Mouse (Mus musculus): ENCODE data around the gene Mapkapk3. TPM values are rescaled to one million over a fixed set of nuclear protein-coding genes. Genes with fewer than 3 reads are reported as not detected.

The Mapkapk3 gene
- polyA plus RNA-seq, 1 experiment from 2014 or later, result 2.8 TPM

DNA sequence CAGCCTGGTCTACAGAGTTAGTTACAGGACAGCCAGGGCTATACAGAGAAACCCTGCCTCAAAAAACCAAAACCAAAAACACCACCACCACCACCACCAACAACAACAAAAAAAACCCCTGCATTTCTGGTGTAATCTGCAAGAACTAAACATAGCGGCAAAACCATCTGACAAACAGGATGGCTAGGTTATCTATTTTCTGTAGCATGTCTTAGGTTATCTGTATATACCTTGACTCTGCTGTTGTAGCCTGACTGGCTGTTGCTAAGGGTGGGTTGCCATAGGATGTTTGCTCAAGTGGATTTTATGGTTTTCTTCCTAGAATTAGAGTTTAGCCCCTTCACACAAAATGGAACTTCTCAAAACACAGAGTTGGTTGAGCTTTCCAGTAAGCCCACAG is 19.9 kb downstream of the Mapkapk3 start:
- Histone ChIP-seq H3K4me1 (replicated peaks) (no peaks in the 10 kb centered on the region; the same call in 1 of the 2 replicates), H3K9ac (no peak overlapping the region), H3K9me3 (no peaks in the 10 kb centered on the region), H3K36me3 (no peaks in the 10 kb centered on the region), H3K27me3 (no peaks in the 10 kb centered on the region), H3K27ac (no peak overlapping the region), H3K4me3 (no peak overlapping the region), H3K4me2 (no peak overlapping the region)
- WGBS, result 97% methylated on average over 1 of the region's 1 CpGs
- no peak for ATAC-seq (ENCODE audit: low FRiP score)

DNA sequence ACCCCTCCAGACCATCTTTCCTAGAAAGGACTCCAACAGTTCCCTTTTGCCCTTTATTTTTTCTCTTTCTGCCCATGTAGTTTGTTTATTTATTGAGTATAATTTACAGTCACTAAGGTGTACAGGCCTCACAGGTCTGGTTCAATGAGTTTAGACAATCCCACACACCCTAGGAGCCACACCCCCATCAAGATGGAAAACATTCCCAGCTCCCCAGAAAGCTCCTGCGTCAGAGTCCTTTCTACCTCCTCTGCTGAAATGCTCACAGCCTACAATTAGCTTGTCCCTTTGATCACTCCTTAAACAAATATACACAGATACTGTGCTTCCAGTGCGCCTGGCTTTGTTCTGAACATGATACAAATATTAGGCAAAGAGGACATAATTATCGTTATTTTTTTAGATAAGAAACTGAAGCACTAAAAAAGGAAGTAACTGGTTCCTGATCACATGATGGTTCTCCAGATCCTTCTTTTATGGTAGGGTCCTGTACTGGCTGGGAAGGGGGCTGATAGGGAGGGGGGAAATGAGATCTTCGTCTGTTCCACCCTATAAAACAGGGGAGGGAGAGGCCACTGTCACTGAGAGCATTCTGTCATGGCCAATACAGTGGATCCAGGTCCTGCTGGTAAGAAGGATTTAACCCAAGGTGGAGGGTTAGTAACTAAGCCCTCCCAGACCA is 21.8 kb downstream of the Mapkapk3 start:
- Histone ChIP-seq H3K4me2 (no peak overlapping the region), H3K9ac (no peak overlapping the region), H3K4me1 (replicated peaks) (no peaks in the 10 kb centered on the region), H3K27me3 (no peaks in the 10 kb centered on the region), H3K36me3 (no peaks in the 10 kb centered on the region), H3K27ac (no peak overlapping the region), H3K4me3 (no peak overlapping the region), H3K9me3 (no peaks in the 10 kb centered on the region)
- no peak for ATAC-seq (ENCODE audit: low FRiP score)
- 56% methylated on average over 4 of the region's 4 CpGs for WGBS

GRCm38 (mm10) chr9:107267028-107267427 is 22.6 kb downstream of the Mapkapk3 start:
- Histone ChIP-seq H3K27me3 (no peaks in the 10 kb centered on the region), H3K4me2 (no peak overlapping the region), H3K27ac (no peak overlapping the region), H3K4me3 (no peak overlapping the region), H3K9me3 (no peaks in the 10 kb centered on the region), H3K4me1 (replicated peaks) (no peaks in the 10 kb centered on the region), H3K36me3 (no peaks in the 10 kb centered on the region), H3K9ac (no peak overlapping the region)
- no peak for ATAC-seq (ENCODE audit: low FRiP score)
- WGBS, result 78% methylated on average over 1 of the region's 1 CpGs

DNA sequence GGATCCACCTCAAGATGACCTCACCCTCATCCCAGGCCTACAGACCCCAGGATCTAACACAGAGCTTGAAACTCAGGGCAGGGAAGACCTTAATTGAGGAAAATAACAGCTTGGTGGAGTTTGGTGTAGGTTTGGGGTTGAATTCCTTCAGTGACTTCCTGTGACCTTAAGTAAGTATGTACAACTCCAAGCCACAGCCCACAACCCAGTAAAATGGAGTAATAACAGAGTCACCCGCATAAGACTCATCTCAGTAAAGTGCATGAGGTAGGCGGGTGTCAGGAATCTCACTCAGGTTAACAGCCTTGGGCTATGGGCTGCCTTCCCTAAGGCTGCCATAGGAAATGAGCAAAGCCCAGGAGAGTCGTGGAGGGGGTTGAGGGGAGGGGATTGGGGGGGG is 24.9 kb downstream of the Mapkapk3 start:
- no peak overlapping the region for H3K27ac ChIP-seq
- H3K27me3 ChIP-seq, result no peaks in the 10 kb centered on the region
- no peak overlapping the region for H3K9ac ChIP-seq
- no peaks in the 10 kb centered on the region for H3K36me3 ChIP-seq
- no peak overlapping the region for H3K4me3 ChIP-seq
- 78% methylated on average over 3 of the region's 3 CpGs for WGBS
- no peak for ATAC-seq (ENCODE audit: low FRiP score)
- no peak overlapping the region for H3K4me2 ChIP-seq
- H3K4me1 ChIP-seq (replicated peaks), result peaks cover 3% of the 10 kb centered on the region; the same call in 1 of the 2 replicates
- no peaks in the 10 kb centered on the region for H3K9me3 ChIP-seq

GRCm38 (mm10) chr9:107263912-107264311 is 25.8 kb downstream of the Mapkapk3 start:
- WGBS, result 92% methylated on average over 5 of the region's 5 CpGs
- H3K27ac ChIP-seq, result no peak overlapping the region
- no peak overlapping the region for H3K4me2 ChIP-seq
- no peaks in the 10 kb centered on the region for H3K27me3 ChIP-seq
- no peaks in the 10 kb centered on the region for H3K9me3 ChIP-seq
- ATAC-seq (ENCODE audit: low FRiP score), result no peak
- H3K36me3 ChIP-seq, result no peaks in the 10 kb centered on the region
- H3K4me3 ChIP-seq, result no peak overlapping the region
- peaks cover 3% of the 10 kb centered on the region; the same call in 1 of the 2 replicates for H3K4me1 ChIP-seq (replicated peaks)
- H3K9ac ChIP-seq, result no peak overlapping the region

DNA sequence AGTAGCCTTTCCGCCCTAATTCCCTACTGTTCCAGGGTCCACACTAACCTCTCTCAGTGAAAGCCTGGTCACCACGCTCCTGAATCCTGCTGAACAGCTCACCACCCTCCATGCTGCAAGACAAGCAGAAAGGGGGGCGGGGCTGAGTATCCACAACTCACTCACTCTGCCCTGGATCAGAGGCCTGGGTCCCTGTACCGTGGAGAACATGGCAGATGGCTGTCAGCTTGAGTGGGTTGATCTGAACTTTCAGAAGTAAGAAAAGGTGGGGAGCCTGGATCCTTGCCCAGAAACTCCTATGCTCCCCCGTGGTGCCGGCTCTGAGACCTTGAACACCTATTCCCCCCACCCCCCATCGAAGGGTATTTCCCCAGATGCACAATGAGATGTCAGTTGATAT is 27.3 kb downstream of the Mapkapk3 start:
- 82% methylated on average over 7 of the region's 7 CpGs for WGBS
- H3K9me3 ChIP-seq, result no peaks in the 10 kb centered on the region
- H3K27me3 ChIP-seq, result no peaks in the 10 kb centered on the region
- no peak for ATAC-seq (ENCODE audit: low FRiP score)
- peaks cover 3% of the 10 kb centered on the region; the same call in 1 of the 2 replicates for H3K4me1 ChIP-seq (replicated peaks)
- H3K27ac ChIP-seq, result no peak overlapping the region
- no peak overlapping the region for H3K4me3 ChIP-seq
- H3K9ac ChIP-seq, result no peak overlapping the region
- H3K4me2 ChIP-seq, result no peak overlapping the region
- H3K36me3 ChIP-seq, result no peaks in the 10 kb centered on the region

DNA sequence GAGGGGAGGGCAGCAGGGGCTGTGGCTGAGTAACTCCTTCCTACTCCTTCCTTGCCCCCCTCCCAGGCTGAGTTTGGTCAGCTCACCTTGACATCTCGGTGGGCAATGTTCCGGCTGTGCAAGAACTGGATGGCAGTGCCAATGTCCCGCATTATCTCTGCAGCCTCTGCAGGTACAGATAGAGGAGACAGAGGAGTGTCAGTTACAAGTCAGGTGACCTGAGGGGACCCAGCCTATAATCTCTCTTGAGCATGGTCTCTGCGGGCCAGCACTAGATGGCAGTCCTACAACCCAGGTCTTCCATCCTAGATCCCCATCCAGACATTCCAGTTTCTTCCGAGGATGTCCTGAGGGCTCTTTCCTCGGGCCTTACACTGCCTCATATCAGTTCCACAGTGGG is 27.9 kb downstream of the Mapkapk3 start:
- Histone ChIP-seq H3K4me1 (replicated peaks) (peaks cover 3% of the 10 kb centered on the region; the same call in 1 of the 2 replicates), H3K36me3 (no peaks in the 10 kb centered on the region), H3K9me3 (no peaks in the 10 kb centered on the region), H3K27me3 (no peaks in the 10 kb centered on the region), H3K9ac (no peak overlapping the region), H3K4me2 (no peak overlapping the region), H3K27ac (no peak overlapping the region), H3K4me3 (no peak overlapping the region)
- WGBS, result 87% methylated on average over 6 of the region's 6 CpGs
- no peak for ATAC-seq (ENCODE audit: low FRiP score)

GRCm38 (mm10) chr9:107260836-107261235 is 28.8 kb downstream of the Mapkapk3 start:
- no peaks in the 10 kb centered on the region for H3K27me3 ChIP-seq
- H3K36me3 ChIP-seq, result no peaks in the 10 kb centered on the region
- H3K4me3 ChIP-seq, result no peak overlapping the region
- ATAC-seq (ENCODE audit: low FRiP score), result no peak
- no peak overlapping the region for H3K27ac ChIP-seq
- WGBS, result 65% methylated on average over 8 of the region's 8 CpGs
- peaks cover 7% of the 10 kb centered on the region for H3K4me1 ChIP-seq (replicated peaks)
- no peaks in the 10 kb centered on the region for H3K9me3 ChIP-seq
- no peak overlapping the region for H3K9ac ChIP-seq
- no peak overlapping the region for H3K4me2 ChIP-seq

- H3K9ac ChIP-seq, result no peak overlapping the region
- H3K36me3 ChIP-seq, result no peaks in the 10 kb centered on the region
- no peak overlapping the region for H3K4me3 ChIP-seq
- H3K9me3 ChIP-seq, result no peaks in the 10 kb centered on the region
- no peak overlapping the region for H3K27ac ChIP-seq
- ATAC-seq (ENCODE audit: low FRiP score), result no peak
- peaks cover 12% of the 10 kb centered on the region for H3K4me1 ChIP-seq (replicated peaks)
- H3K4me2 ChIP-seq, result no peak overlapping the region
- 66% methylated on average over 2 of the region's 2 CpGs for whole genome bisulfite sequencing
- no peaks in the 10 kb centered on the region for H3K27me3 ChIP-seq
Observed at GRCm38 (mm10) chr9:107260429-107260828, 29.2 kb downstream of the Mapkapk3 start.

DNA sequence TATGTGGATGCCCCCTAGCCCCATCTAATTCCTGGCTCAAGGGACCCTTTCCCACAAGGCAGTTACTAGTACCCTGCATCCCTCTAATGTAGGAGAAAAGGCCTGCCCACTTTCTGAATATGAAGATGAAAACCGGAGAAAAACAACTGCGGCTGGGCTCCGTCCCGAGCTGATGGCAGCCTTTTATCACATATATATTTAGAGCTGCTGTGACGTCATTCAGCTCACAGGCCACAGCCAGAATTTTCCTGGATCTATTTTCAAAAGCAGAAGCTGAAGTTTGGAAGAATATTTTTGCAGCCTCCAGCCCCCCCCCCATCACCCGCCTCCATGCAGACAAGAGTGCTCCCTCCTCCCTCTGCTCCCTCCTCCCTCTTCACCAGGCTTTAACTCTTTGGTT is 30.1 kb downstream of the Mapkapk3 start:
- Histone ChIP-seq H3K4me3 (no peak overlapping the region), H3K9ac (no peak overlapping the region), H3K4me2 (no peak overlapping the region), H3K27me3 (no peaks in the 10 kb centered on the region), H3K36me3 (no peaks in the 10 kb centered on the region), H3K4me1 (replicated peaks) (peaks cover 20% of the 10 kb centered on the region), H3K27ac (no peak overlapping the region), H3K9me3 (no peaks in the 10 kb centered on the region)
- no peak for ATAC-seq (ENCODE audit: low FRiP score)
- 77% methylated on average over 6 of the region's 6 CpGs for WGBS

GRCm38 (mm10) chr9:107255596-107255995 is 34.1 kb downstream of the Mapkapk3 start:
- H3K27ac ChIP-seq, result peak overlapping the region; percentile 65
- H3K9ac ChIP-seq, result no peak overlapping the region; the same call in 1 of the 2 replicates

GRCm38 (mm10) chr9:107254925-107255324 is 34.8 kb downstream of the Mapkapk3 start:
- no peak overlapping the region for H3K4me2 ChIP-seq
- no peaks in the 10 kb centered on the region for H3K9me3 ChIP-seq
- H3K27me3 ChIP-seq, result no peaks in the 10 kb centered on the region
- no peak overlapping the region for H3K4me3 ChIP-seq
- no peaks in the 10 kb centered on the region for H3K36me3 ChIP-seq
- 0 out of 2 replicates have a peak overlapping the region, but pooled peaks have one; percentile 31 for H3K9ac ChIP-seq
- ATAC-seq (ENCODE audit: low FRiP score), result no peak
- peak overlapping the region; percentile 77 for H3K27ac ChIP-seq
- peaks cover 39% of the 10 kb centered on the region for H3K4me1 ChIP-seq (replicated peaks)
- 87% methylated on average over 3 of the region's 3 CpGs for WGBS

More at GRCm38 (mm10) chr9:107255596-107255995, 34.1 kb downstream of the Mapkapk3 start:
- H3K4me1 ChIP-seq (replicated peaks), result peaks cover 42% of the 10 kb centered on the region
- H3K27me3 ChIP-seq, result no peaks in the 10 kb centered on the region
- H3K9me3 ChIP-seq, result no peaks in the 10 kb centered on the region
- no peak overlapping the region for H3K4me3 ChIP-seq
- H3K4me2 ChIP-seq, result no peak overlapping the region
- no peaks in the 10 kb centered on the region for H3K36me3 ChIP-seq
- ATAC-seq (ENCODE audit: low FRiP score), result no peak; the same call in 1 of the 2 replicates
- 30% methylated on average over 3 of the region's 3 CpGs for WGBS

DNA sequence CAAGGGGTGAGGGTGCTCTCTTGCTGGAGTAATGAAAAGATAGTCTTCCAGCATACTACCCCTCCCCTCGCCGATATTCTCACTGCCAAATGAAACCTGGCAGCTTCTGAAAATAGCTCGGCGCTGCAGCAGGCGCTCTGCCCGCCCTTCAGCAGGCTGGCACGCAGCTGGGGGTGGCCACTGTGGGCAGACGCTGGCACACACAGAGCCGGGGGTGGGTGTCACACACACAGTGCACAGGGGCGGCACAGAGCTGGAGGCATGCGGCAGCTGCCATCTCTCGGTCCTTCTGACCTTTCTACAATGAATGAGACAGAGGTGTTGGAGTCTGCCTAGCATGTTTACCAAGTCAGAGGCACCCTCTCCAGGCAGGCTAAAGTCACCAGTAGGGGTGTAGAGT is 35.2 kb downstream of the Mapkapk3 start:
- peak overlapping the region; percentile 77 for H3K27ac ChIP-seq
- no peaks in the 10 kb centered on the region for H3K27me3 ChIP-seq
- no peak overlapping the region for H3K4me3 ChIP-seq
- H3K9me3 ChIP-seq, result no peaks in the 10 kb centered on the region
- H3K4me2 ChIP-seq, result no peak overlapping the region
- 52% methylated on average over 12 of the region's 12 CpGs for WGBS
- no peaks in the 10 kb centered on the region for H3K36me3 ChIP-seq
- H3K9ac ChIP-seq, result 0 out of 2 replicates have a peak overlapping the region, but pooled peaks have one; percentile 31
- peaks cover 39% of the 10 kb centered on the region for H3K4me1 ChIP-seq (replicated peaks)
- peak; percentile 44; the same call in 1 of the 2 replicates for ATAC-seq (ENCODE audit: low FRiP score)
